Mouse (Mus musculus): ENCODE measurements around the gene Cacng8. TPM values are rescaled to one million over a fixed set of nuclear protein-coding genes. Genes with fewer than 3 reads are reported as not detected.

The Cacng8 gene
- 0.10 TPM in 1 of 2 replicates, not detected in the other for polyA plus RNA-seq (2015; fragmentation: Nextera tagmentation; extraction: Ambion mirVana)

GRCm38 (mm10) chr7:3390413-3391080, at the start of gene Cacng8:
Gene Cacng8, plus strand, starts transcription at chr7:3390683.
- no peaks in the 10 kb centered on the region for H3K9me3 ChIP-seq (replicated peaks)
- WGBS (ENCODE audit: insufficient replicate concordance), result 2% methylated on average over 7 of the region's 7 CpGs
- no peak within 1 kb of the TSS for H3K4me3 ChIP-seq (replicated peaks)
- no peaks in the 10 kb centered on the region for H3K4me1 ChIP-seq (replicated peaks)
- ATAC-seq (ENCODE audit: low read depth), result no peak
- H3K9ac ChIP-seq, result no peak within 1 kb of the TSS
- DNase-seq, result no peak
- H3K27me3 ChIP-seq, result peaks cover 3% of the 10 kb centered on the region; the same call in 1 of the 2 replicates
- H3K36me3 ChIP-seq, result no peaks in the 10 kb centered on the region
- H3K4me2 ChIP-seq, result no peak within 1 kb of the TSS
- no peak within 1 kb of the TSS for H3K27ac ChIP-seq

DNA sequence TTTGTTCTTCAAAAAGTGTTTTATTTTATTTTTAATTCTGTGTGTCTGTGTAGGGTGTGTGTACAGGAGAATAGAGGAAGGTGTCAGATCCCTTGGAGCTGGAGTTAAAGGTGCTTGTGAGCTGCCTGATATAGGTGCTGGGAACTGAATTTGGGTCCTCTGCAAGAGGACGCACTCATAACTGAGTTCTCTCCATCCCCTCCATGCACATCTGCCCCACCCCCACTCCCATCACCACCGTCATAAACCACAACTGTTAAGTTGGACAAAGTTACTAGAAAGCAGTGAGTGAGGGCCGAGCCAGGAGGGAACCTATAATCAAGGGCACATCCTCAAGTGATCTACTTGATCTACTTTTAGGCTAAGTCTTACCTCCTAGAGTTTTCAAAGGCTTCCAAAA, 46.6 kb upstream of the Cacng8 start:
- H3K9ac ChIP-seq, result no peak overlapping the region
- ATAC-seq (ENCODE audit: low read depth), result no peak
- H3K36me3 ChIP-seq, result no peaks in the 10 kb centered on the region
- no peak for DNase-seq
- H3K27ac ChIP-seq, result no peak overlapping the region
- no peak overlapping the region for H3K4me3 ChIP-seq (replicated peaks)
- 42% methylated on average over 3 of the region's 3 CpGs for WGBS (ENCODE audit: insufficient replicate concordance)
- no peaks in the 10 kb centered on the region for H3K27me3 ChIP-seq
- no peaks in the 10 kb centered on the region for H3K4me1 ChIP-seq (replicated peaks)
- H3K4me2 ChIP-seq, result no peak overlapping the region
- no peaks in the 10 kb centered on the region for H3K9me3 ChIP-seq (replicated peaks)

DNA sequence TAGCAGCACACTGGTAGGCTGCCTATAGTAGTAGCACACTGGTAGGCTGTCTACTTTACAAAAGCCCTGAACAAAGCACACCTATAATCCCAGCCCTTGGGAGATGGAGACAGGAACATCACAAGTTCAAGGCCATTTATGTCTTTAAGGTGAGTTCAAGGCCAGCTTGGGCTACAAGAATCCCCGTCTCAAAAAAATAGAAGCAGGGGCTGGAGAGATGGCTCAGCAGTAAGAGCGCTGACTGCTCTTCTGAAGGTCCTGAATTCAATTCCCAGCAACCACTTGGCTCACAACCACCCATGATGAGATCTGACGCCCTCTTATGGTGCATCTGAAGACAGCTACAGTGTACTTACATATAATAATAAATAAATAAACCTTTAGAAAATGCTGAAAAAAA, 45.2 kb upstream of the Cacng8 start:
- no peaks in the 10 kb centered on the region for H3K36me3 ChIP-seq
- no peak overlapping the region for H3K4me2 ChIP-seq
- WGBS (ENCODE audit: insufficient replicate concordance), result 52% methylated on average over 3 of the region's 3 CpGs
- H3K4me3 ChIP-seq (replicated peaks), result no peak overlapping the region
- H3K4me1 ChIP-seq (replicated peaks), result no peaks in the 10 kb centered on the region
- no peak overlapping the region for H3K27ac ChIP-seq
- no peak overlapping the region for H3K9ac ChIP-seq
- no peaks in the 10 kb centered on the region for H3K9me3 ChIP-seq (replicated peaks)
- ATAC-seq (ENCODE audit: low read depth) (no peak), DNase-seq (no peak)
- no peaks in the 10 kb centered on the region for H3K27me3 ChIP-seq

DNA sequence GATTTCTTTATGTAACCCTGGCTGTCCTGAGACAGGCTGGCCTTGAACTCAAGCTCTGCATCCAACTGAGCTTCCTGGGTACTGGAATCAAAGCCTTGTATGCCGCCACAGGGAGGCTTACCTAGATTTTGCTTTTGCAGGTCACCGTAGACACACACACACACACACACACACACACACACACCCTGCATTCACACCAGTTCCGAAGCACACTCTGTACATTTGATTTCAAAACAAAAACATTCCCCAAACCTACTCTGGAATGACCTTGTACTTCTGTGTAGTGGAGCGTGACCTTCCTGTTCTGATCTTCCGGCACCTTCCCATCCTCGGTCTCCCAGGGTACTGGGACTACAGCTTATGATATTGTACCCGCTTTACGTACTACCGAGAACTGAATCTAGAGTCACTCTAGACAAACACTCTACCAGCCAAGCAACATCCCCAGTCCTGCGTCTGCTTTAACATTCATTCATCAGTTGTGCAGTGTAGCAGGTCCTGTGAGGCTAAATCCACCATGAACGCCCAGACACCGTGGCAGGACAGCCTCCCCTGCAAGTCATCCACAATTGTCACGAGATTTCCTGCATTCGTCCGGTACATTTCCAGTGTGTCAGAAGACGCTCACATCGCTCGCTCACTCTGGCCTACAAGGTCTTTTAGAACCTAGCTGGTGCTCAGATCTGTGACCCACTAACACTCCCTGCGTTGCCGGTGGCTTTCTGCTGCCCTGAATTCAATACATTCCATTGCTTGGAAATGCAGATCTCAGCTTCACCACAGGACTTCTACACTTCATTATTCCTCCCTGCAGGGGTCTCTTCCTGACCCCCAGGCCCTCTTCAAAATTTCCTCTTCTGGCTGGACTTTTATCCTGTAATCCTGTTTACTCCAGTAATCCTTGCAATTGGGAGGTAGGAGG, 42.9 kb upstream of the Cacng8 start:
- no peak for DNase-seq
- no peak for ATAC-seq (ENCODE audit: low read depth)
- no peaks in the 10 kb centered on the region for H3K36me3 ChIP-seq
- no peaks in the 10 kb centered on the region for H3K4me1 ChIP-seq (replicated peaks)
- no peak overlapping the region for H3K27ac ChIP-seq
- H3K4me2 ChIP-seq, result no peak overlapping the region
- 49% methylated on average over 20 of the region's 20 CpGs for WGBS (ENCODE audit: insufficient replicate concordance)
- H3K9me3 ChIP-seq (replicated peaks), result no peaks in the 10 kb centered on the region
- no peaks in the 10 kb centered on the region for H3K27me3 ChIP-seq
- no peak overlapping the region for H3K9ac ChIP-seq
- no peak overlapping the region for H3K4me3 ChIP-seq (replicated peaks)

- Histone ChIP-seq H3K9ac (no peak overlapping the region), H3K4me2 (no peak overlapping the region), H3K27me3 (no peaks in the 10 kb centered on the region), H3K4me1 (replicated peaks) (no peaks in the 10 kb centered on the region), H3K36me3 (no peaks in the 10 kb centered on the region), H3K4me3 (replicated peaks) (no peak overlapping the region), H3K9me3 (replicated peaks) (no peaks in the 10 kb centered on the region), H3K27ac (no peak overlapping the region)
- 50% methylated on average over 5 of the region's 5 CpGs for WGBS (ENCODE audit: insufficient replicate concordance)
- ATAC-seq (ENCODE audit: low read depth), result no peak
- DNase-seq, result no peak
Measured at GRCm38 (mm10) chr7:3348326-3348725, 42.2 kb upstream of the Cacng8 start.

DNA sequence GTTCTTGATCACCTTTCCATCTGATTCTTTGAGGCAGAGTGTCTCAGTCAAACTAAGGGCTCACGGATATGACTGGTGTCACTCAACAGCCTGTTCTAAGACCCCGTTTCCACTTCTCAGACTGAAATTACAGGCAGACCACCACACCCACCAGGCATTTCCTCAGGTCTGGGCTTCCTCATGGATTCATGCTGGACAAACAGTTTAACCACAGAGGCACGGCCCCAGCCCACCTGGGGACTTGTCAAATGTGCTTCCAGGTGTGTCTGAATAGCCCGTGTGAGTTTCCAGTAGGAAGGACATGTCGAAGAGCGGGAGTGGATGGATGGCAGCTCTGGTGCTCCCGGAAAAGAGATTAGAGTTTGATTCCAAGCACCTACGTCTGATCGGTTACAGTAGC, 40.7 kb upstream of the Cacng8 start:
- no peaks in the 10 kb centered on the region for H3K27me3 ChIP-seq
- 72% methylated on average over 9 of the region's 9 CpGs for WGBS (ENCODE audit: insufficient replicate concordance)
- H3K27ac ChIP-seq, result no peak overlapping the region
- H3K4me2 ChIP-seq, result no peak overlapping the region
- no peak overlapping the region for H3K4me3 ChIP-seq (replicated peaks)
- no peak for ATAC-seq (ENCODE audit: low read depth)
- H3K9ac ChIP-seq, result no peak overlapping the region
- no peaks in the 10 kb centered on the region for H3K9me3 ChIP-seq (replicated peaks)
- no peaks in the 10 kb centered on the region for H3K4me1 ChIP-seq (replicated peaks)
- DNase-seq, result no peak
- no peaks in the 10 kb centered on the region for H3K36me3 ChIP-seq

DNA sequence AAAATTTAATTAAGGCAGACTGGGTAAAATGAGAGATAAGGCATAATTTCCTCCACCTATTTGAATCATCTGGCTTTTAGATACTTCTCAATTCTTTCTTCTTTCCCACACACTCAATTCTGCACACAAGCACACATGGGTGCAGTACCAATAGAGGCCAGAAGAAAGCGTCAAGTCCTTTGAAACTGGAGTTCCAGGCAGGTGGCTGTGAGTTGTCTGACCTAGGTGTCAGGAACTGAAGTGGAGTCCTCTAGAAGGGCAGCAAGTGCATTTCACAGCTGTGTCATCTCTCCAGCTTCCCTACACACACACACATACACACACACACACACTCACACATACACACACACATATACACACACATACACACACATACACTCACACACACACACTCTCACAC, 38.9 kb upstream of the Cacng8 start:
- no peak overlapping the region for H3K4me2 ChIP-seq
- H3K4me3 ChIP-seq (replicated peaks), result no peak overlapping the region
- no peak overlapping the region for H3K9ac ChIP-seq
- no peaks in the 10 kb centered on the region for H3K36me3 ChIP-seq
- 75% methylated on average over 1 of the region's 1 CpGs for WGBS (ENCODE audit: insufficient replicate concordance)
- no peaks in the 10 kb centered on the region for H3K9me3 ChIP-seq (replicated peaks)
- ATAC-seq (ENCODE audit: low read depth), result no peak
- DNase-seq, result no peak
- no peak overlapping the region for H3K27ac ChIP-seq
- no peaks in the 10 kb centered on the region for H3K4me1 ChIP-seq (replicated peaks)
- H3K27me3 ChIP-seq, result no peaks in the 10 kb centered on the region

GRCm38 (mm10) chr7:3354850-3355249, 35.6 kb upstream of the Cacng8 start:
- Histone ChIP-seq H3K9ac (no peak overlapping the region), H3K4me2 (no peak overlapping the region), H3K9me3 (replicated peaks) (no peaks in the 10 kb centered on the region), H3K4me3 (replicated peaks) (no peak overlapping the region), H3K36me3 (no peaks in the 10 kb centered on the region), H3K27ac (no peak overlapping the region), H3K4me1 (replicated peaks) (no peaks in the 10 kb centered on the region), H3K27me3 (no peaks in the 10 kb centered on the region)
- ATAC-seq (ENCODE audit: low read depth) (no peak), DNase-seq (no peak)
- WGBS (ENCODE audit: insufficient replicate concordance), result 72% methylated on average over 6 of the region's 6 CpGs

GRCm38 (mm10) chr7:3360678-3361077, 29.8 kb upstream of the Cacng8 start:
- no peaks in the 10 kb centered on the region for H3K36me3 ChIP-seq
- no peak overlapping the region for H3K9ac ChIP-seq
- 69% methylated on average over 1 of the region's 1 CpGs for WGBS (ENCODE audit: insufficient replicate concordance)
- no peak overlapping the region for H3K27ac ChIP-seq
- no peak overlapping the region for H3K4me3 ChIP-seq (replicated peaks)
- H3K4me1 ChIP-seq (replicated peaks), result no peaks in the 10 kb centered on the region
- no peak for ATAC-seq (ENCODE audit: low read depth)
- H3K9me3 ChIP-seq (replicated peaks), result no peaks in the 10 kb centered on the region
- no peak for DNase-seq
- no peak overlapping the region for H3K4me2 ChIP-seq
- H3K27me3 ChIP-seq, result peaks cover 9% of the 10 kb centered on the region

DNA sequence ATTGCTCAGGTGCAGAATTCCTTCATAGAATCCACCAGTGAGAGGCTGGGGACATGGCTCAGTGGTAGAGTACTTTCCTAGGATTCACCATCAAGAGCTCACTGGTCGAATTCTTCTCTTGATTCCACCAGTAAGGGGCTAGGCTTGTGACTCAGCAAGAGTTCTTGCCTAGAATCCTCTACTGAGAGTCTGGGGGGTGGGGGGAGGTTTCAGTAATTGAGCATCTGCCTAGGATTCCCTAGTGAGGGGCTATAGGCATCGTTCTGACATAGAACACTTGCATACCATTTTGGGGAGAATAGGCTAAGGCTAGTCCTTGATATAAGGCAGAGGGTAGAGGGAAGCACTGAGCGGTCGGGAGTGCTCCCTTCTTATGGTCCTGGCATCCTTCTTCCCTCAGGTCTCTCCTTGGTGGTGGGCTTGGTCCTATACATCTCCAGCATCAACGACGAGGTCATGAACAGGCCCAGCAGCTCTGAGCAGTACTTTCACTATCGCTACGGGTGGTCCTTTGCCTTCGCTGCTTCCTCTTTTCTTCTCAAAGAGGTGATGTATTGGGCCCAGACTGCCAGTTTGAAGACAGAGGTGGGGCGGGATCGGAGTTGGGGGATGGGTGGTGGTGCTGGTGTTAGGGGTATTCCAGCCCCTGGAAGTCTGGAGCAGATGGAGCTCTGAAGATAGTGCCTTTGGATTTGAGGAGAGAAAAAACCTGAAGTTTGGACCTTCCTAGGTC, 24.8 kb upstream of the Cacng8 start:
- Histone ChIP-seq H3K4me3 (replicated peaks) (no peak overlapping the region), H3K9me3 (replicated peaks) (no peaks in the 10 kb centered on the region), H3K27me3 (peaks cover 39% of the 10 kb centered on the region), H3K27ac (no peak overlapping the region), H3K36me3 (no peaks in the 10 kb centered on the region), H3K9ac (no peak overlapping the region), H3K4me1 (replicated peaks) (no peaks in the 10 kb centered on the region; the same call in none of the 2 replicates), H3K4me2 (no peak overlapping the region)
- ATAC-seq (ENCODE audit: low read depth) (no peak), DNase-seq (no peak)
- 12% methylated on average over 11 of the region's 11 CpGs for WGBS (ENCODE audit: insufficient replicate concordance)

Data from liver, embryonic 13.5 days (tissue).